Mouse (Mus musculus): ENCODE measurements around the gene Dpysl4. TPM values are rescaled to one million over a fixed set of nuclear protein-coding genes. Genes with fewer than 3 reads are reported as not detected.

Dpysl4 gene
- polyA plus RNA-seq, 1 experiment from 2014 or later, result 4.7 TPM

GRCm38 (mm10) chr7:139078181-139078580, 7.6 kb upstream of the Dpysl4 start:
- H3K9ac ChIP-seq (ENCODE audit: low read depth, low read length), result no peak overlapping the region
- no peak overlapping the region for H3K4me3 ChIP-seq (ENCODE audit: low read depth, low read length)
- H3K27ac ChIP-seq (ENCODE audit: low read depth, low read length), result no peak overlapping the region
- TF ChIP-seq CTCF (IDR thresholded peaks at IDR 0.05; ENCODE audit: low read depth), result no peak
- no peak overlapping the region for H3K4me2 ChIP-seq (replicated peaks; ENCODE audit: low read depth)
- H3K4me1 ChIP-seq (replicated peaks; ENCODE audit: control insufficient read depth, insufficient read depth, low read length), result no peaks in the 10 kb centered on the region
- 47% methylated on average over 6 of the region's 6 CpGs for WGBS
- no peaks in the 10 kb centered on the region for H3K9me3 ChIP-seq (ENCODE audit: control insufficient read depth)
- no peaks in the 10 kb centered on the region for H3K36me3 ChIP-seq (ENCODE audit: control insufficient read depth, insufficient read depth)
- no peak for ATAC-seq
- H3K27me3 ChIP-seq (replicated peaks; ENCODE audit: control insufficient read depth, insufficient read depth, low read length), result no peaks in the 10 kb centered on the region

GRCm38 (mm10) chr7:139079141-139079540, 6.7 kb upstream of the Dpysl4 start:
- Histone ChIP-seq H3K9ac (ENCODE audit: low read depth, low read length) (no peak overlapping the region), H3K4me3 (ENCODE audit: low read depth, low read length) (no peak overlapping the region), H3K27me3 (replicated peaks; ENCODE audit: control insufficient read depth, insufficient read depth, low read length) (0 out of 2 replicates have a peak, but pooled peaks cover under 1% of the 10 kb centered on the region), H3K4me1 (replicated peaks; ENCODE audit: control insufficient read depth, insufficient read depth, low read length) (no peaks in the 10 kb centered on the region), H3K4me2 (replicated peaks; ENCODE audit: low read depth) (no peak overlapping the region), H3K9me3 (ENCODE audit: control insufficient read depth) (no peaks in the 10 kb centered on the region), H3K36me3 (ENCODE audit: control insufficient read depth, insufficient read depth) (no peaks in the 10 kb centered on the region), H3K27ac (ENCODE audit: low read depth, low read length) (no peak overlapping the region)
- 79% methylated on average over 7 of the region's 7 CpGs for WGBS
- no peak for TF ChIP-seq CTCF (IDR thresholded peaks at IDR 0.05; ENCODE audit: low read depth)
- ATAC-seq, result no peak

GRCm38 (mm10) chr7:139080714-139081113, 5.1 kb upstream of the Dpysl4 start:
- WGBS, result 70% methylated on average over 4 of the region's 4 CpGs
- peak; percentile 49 for TF ChIP-seq CTCF (IDR thresholded peaks at IDR 0.05; ENCODE audit: low read depth)

GRCm38 (mm10) chr7:139081158-139081557, 4.6 kb upstream of the Dpysl4 start:
- ATAC-seq, result no peak
- Histone ChIP-seq H3K9me3 (ENCODE audit: control insufficient read depth) (no peaks in the 10 kb centered on the region), H3K27ac (ENCODE audit: low read depth, low read length) (no peak overlapping the region), H3K4me1 (replicated peaks; ENCODE audit: control insufficient read depth, insufficient read depth, low read length) (no peaks in the 10 kb centered on the region), H3K4me3 (ENCODE audit: low read depth, low read length) (no peak overlapping the region), H3K36me3 (ENCODE audit: control insufficient read depth, insufficient read depth) (no peaks in the 10 kb centered on the region), H3K27me3 (replicated peaks; ENCODE audit: control insufficient read depth, insufficient read depth, low read length) (peaks cover 15% of the 10 kb centered on the region), H3K4me2 (replicated peaks; ENCODE audit: low read depth) (no peak overlapping the region), H3K9ac (ENCODE audit: low read depth, low read length) (no peak overlapping the region)
- no peak for TF ChIP-seq CTCF (IDR thresholded peaks at IDR 0.05; ENCODE audit: low read depth)
- WGBS, result 68% methylated on average over 5 of the region's 5 CpGs

More at GRCm38 (mm10) chr7:139080714-139081113, 5.1 kb upstream of the Dpysl4 start:
- Histone ChIP-seq H3K4me2 (replicated peaks; ENCODE audit: low read depth) (no peak overlapping the region), H3K27ac (ENCODE audit: low read depth, low read length) (no peak overlapping the region), H3K9me3 (ENCODE audit: control insufficient read depth) (no peaks in the 10 kb centered on the region), H3K4me3 (ENCODE audit: low read depth, low read length) (no peak overlapping the region), H3K36me3 (ENCODE audit: control insufficient read depth, insufficient read depth) (no peaks in the 10 kb centered on the region), H3K9ac (ENCODE audit: low read depth, low read length) (no peak overlapping the region), H3K4me1 (replicated peaks; ENCODE audit: control insufficient read depth, insufficient read depth, low read length) (no peaks in the 10 kb centered on the region), H3K27me3 (replicated peaks; ENCODE audit: control insufficient read depth, insufficient read depth, low read length) (peaks cover 10% of the 10 kb centered on the region)
- no peak for ATAC-seq

GRCm38 (mm10) chr7:139082281-139082680, 3.5 kb upstream of the Dpysl4 start:
- H3K4me3 ChIP-seq (ENCODE audit: low read depth, low read length), result no peak overlapping the region
- no peaks in the 10 kb centered on the region for H3K36me3 ChIP-seq (ENCODE audit: control insufficient read depth, insufficient read depth)
- no peak overlapping the region for H3K27ac ChIP-seq (ENCODE audit: low read depth, low read length)
- no peak for TF ChIP-seq CTCF (IDR thresholded peaks at IDR 0.05; ENCODE audit: low read depth)
- H3K4me1 ChIP-seq (replicated peaks; ENCODE audit: control insufficient read depth, insufficient read depth, low read length), result no peaks in the 10 kb centered on the region
- ATAC-seq, result no peak
- peaks cover 26% of the 10 kb centered on the region for H3K27me3 ChIP-seq (replicated peaks; ENCODE audit: control insufficient read depth, insufficient read depth, low read length)
- H3K9ac ChIP-seq (ENCODE audit: low read depth, low read length), result no peak overlapping the region
- WGBS, result 86% methylated on average over 8 of the region's 8 CpGs
- H3K4me2 ChIP-seq (replicated peaks; ENCODE audit: low read depth), result no peak overlapping the region
- no peaks in the 10 kb centered on the region for H3K9me3 ChIP-seq (ENCODE audit: control insufficient read depth)

GRCm38 (mm10) chr7:139084316-139084715, 1.5 kb upstream of the Dpysl4 start:
- H3K36me3 ChIP-seq (ENCODE audit: control insufficient read depth, insufficient read depth), result no peaks in the 10 kb centered on the region
- ATAC-seq, result no peak
- H3K9me3 ChIP-seq (ENCODE audit: control insufficient read depth), result no peaks in the 10 kb centered on the region
- 59% methylated on average over 1 of the region's 1 CpGs for WGBS
- no peak overlapping the region for H3K27ac ChIP-seq (ENCODE audit: low read depth, low read length)
- H3K9ac ChIP-seq (ENCODE audit: low read depth, low read length), result no peak overlapping the region
- TF ChIP-seq CTCF (IDR thresholded peaks at IDR 0.05; ENCODE audit: low read depth), result no peak
- H3K27me3 ChIP-seq (replicated peaks; ENCODE audit: control insufficient read depth, insufficient read depth, low read length), result peaks cover 32% of the 10 kb centered on the region
- no peaks in the 10 kb centered on the region for H3K4me1 ChIP-seq (replicated peaks; ENCODE audit: control insufficient read depth, insufficient read depth, low read length)
- H3K4me3 ChIP-seq (ENCODE audit: low read depth, low read length), result no peak overlapping the region
- no peak overlapping the region for H3K4me2 ChIP-seq (replicated peaks; ENCODE audit: low read depth)
